28 mouse cellular contexts compared by ENCODE assay signal in the genomic region with DNA sequence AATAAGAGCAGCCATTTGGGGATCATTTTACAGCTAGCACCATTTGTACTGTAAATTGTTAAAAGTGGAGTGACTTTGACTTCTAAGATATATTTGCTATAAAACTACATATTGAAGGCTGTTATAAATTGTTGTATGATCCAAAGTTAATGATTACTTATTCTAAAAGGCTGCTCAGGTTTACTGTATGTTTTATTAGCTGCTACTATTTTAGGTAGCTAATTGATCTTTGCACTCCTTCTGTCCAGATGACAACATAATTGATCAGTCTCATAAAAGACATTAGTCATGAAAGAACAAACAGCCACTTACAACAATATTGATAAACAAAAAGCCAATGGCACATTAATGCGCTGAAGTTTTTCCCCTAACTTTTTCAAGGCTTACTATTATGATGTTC.
"Had no signal": no experiment of that assay in that cellular context is flagged by ENCODE, and none has a peak within 500 bp of the region (broad histone marks: within the 10 kb centered on the region; RNA-seq: fewer than 3 reads in every experiment).

No protein-coding gene starts in this region.

- H3K4me2 ChIP-seq: embryonic facial prominence, embryonic 12.5 days; embryonic facial prominence, embryonic 13.5 days; embryonic facial prominence, embryonic 15.5 days; forebrain, embryonic 12.5 days; forebrain, embryonic 13.5 days; forebrain, embryonic 15.5 days had no signal

- H3K4me1 ChIP-seq: embryonic facial prominence, embryonic 10.5 days; embryonic facial prominence, embryonic 12.5 days; embryonic facial prominence, embryonic 13.5 days; embryonic facial prominence, embryonic 15.5 days; forebrain, embryonic 10.5 days; forebrain, embryonic 12.5 days; forebrain, embryonic 13.5 days; forebrain, embryonic 15.5 days had no signal

- H3K9ac ChIP-seq: embryonic facial prominence, embryonic 12.5 days; embryonic facial prominence, embryonic 13.5 days; embryonic facial prominence, embryonic 15.5 days; forebrain, embryonic 12.5 days; forebrain, embryonic 13.5 days; forebrain, embryonic 15.5 days; forebrain, postnatal 0 days had no signal

- ATAC-seq: forebrain, embryonic 13.5 days; forebrain, embryonic 14.5 days; forebrain, embryonic 15.5 days; forebrain, embryonic 16.5 days; forebrain, postnatal 0 days had no signal

- DNase-seq: cerebellum, adult 2 months; cerebellum, adult 8-10 months; cerebellum, adult 9-10 months; cerebellum, postnatal 10 days; cerebellum, postnatal 14 days; cerebellum, postnatal 25 days; cerebellum, postnatal 36 days; embryo, embryonic 11 days; forebrain, postnatal 0 days; gastrocnemius, adult 2 months; gastrocnemius, postnatal 10 days; gastrocnemius, postnatal 14 days; gastrocnemius, postnatal 25 days; gastrocnemius, postnatal 36 days; heart, adult 11 months; heart, adult 18-20 months; heart, adult 2 months had no signal

- H3K36me3 ChIP-seq: embryonic facial prominence, embryonic 10.5 days; embryonic facial prominence, embryonic 12.5 days; embryonic facial prominence, embryonic 13.5 days; embryonic facial prominence, embryonic 15.5 days; forebrain, embryonic 10.5 days; forebrain, embryonic 12.5 days; forebrain, embryonic 15.5 days had no signal

- H3K9me3 ChIP-seq: embryonic facial prominence, embryonic 10.5 days; embryonic facial prominence, embryonic 12.5 days; embryonic facial prominence, embryonic 13.5 days; embryonic facial prominence, embryonic 15.5 days; forebrain, embryonic 10.5 days; forebrain, embryonic 12.5 days; forebrain, embryonic 13.5 days; forebrain, embryonic 15.5 days had no signal

- H3K27me3 ChIP-seq: embryonic facial prominence, embryonic 12.5 days; embryonic facial prominence, embryonic 13.5 days; embryonic facial prominence, embryonic 15.5 days; forebrain, embryonic 12.5 days; forebrain, embryonic 13.5 days; forebrain, embryonic 15.5 days had no signal

- H3K4me3 ChIP-seq: embryonic facial prominence, embryonic 10.5 days; embryonic facial prominence, embryonic 12.5 days; embryonic facial prominence, embryonic 13.5 days; embryonic facial prominence, embryonic 15.5 days; erythroblast, embryonic 14.5 days; forebrain, embryonic 10.5 days; forebrain, embryonic 12.5 days; forebrain, embryonic 13.5 days; forebrain, embryonic 15.5 days; gastrocnemius, adult 2 months; heart, adult 2 months had no signal

- H3K27ac ChIP-seq: embryonic facial prominence, embryonic 10.5 days; embryonic facial prominence, embryonic 12.5 days; embryonic facial prominence, embryonic 13.5 days; embryonic facial prominence, embryonic 15.5 days; forebrain, embryonic 10.5 days; forebrain, embryonic 12.5 days; forebrain, embryonic 13.5 days; forebrain, embryonic 15.5 days; gastrocnemius, adult 2 months; heart, adult 2 months had no signal
